Mouse (Mus musculus) lung, adult 18-20 months (tissue): Measurements from ENCODE around the gene Bean1.
"Not testable (repeated sequence)": the region's sequence is repeated elsewhere in the genome, so short reads cannot be mapped to it uniquely, and the experiment has no call there.

Source experiments
- DNase-seq, 2 experiments: peaks; one replicate each; pipeline ENCODE4 v3.0.0; 2022; ENCODE audit warnings: mixed read lengths in 2 of 2

Gene Bean1

GRCm38 (mm10) chr8:104247054-104247907, 77.0 kb downstream of the Bean1 start:
- DNase-seq: peak; percentile 62 to 67

DNA sequence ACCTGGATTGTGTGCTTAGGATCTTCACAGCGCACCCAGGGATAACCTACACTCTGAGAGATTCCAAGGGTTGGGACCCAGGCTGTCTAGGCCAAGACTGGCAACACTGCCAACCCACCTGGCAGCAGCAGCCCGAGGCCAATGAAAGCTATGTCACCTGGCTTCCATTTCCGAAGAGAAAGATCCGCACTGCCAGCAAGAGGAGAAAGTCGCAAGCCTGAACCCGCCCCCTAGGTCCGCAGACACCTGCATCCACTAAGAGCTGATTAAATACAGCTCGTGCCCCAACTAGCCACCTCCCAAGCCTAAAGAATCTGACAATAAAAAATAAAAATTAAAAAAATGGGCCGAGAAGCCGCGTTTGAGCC, 77.7 kb downstream of the Bean1 start:
- peak; percentile 18 to 19 for DNase-seq

DNA sequence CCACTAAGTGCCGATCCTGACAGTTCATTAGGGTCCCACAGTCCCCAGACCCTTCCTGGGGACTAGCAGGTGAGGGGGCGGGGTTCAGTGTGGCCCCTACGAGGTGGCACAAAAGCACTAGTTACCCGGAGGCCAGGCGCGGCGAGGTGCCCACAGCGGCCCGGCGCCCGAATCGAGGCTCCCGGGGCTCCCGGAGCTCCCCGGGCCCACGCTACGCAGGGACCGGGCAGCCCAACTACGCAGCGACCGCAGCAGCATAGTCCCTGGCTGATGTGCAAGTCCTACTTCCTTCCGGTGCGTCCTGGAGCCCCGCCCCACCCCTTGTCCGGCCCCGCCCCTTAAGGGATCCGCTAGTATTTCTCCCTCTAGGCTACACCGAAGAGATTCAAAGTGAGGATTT, 78.0 kb downstream of the Bean1 start, which contains the start of gene Tk2:
Gene Tk2, minus strand, starts transcription at position 283 of the 400 bp plus-strand sequence.
- DNase-seq: peak; percentile 71 to 77

- no peak for DNase-seq
Observed at GRCm38 (mm10) chr8:104249442-104249996, 79.3 kb downstream of the Bean1 start.

- DNase-seq: peak; percentile 88 to 90
Observed at GRCm38 (mm10) chr8:104250439-104251367, 80.5 kb downstream of the Bean1 start, which contains the start of gene Cklf. Gene Cklf, plus strand, starts transcription at chr8:104250861.

DNA sequence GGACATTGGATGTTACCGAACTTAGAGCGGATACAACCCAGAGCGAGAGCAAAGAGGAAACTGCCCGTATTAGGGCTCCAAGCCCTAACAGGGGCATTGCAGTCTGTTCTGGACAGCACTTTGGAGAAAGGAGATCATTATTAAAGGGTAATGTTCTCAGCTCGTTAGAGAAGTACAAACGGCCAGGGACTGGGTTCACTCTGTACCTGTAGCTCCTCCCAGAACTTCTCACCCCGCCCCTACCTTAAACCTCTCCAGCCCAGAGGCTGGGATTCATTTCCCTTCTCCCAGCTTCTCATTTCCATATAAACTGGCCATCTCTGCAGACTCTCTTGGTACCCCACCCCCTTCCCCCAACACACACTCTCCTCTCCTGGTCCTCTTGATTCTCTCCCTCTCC, 81.2 kb downstream of the Bean1 start:
- peak in 1 of 2 experiments; percentile 21 for DNase-seq

- DNase-seq: peak in 1 of 2 experiments; percentile 22
Observed at GRCm38 (mm10) chr8:104253016-104253415, 82.8 kb downstream of the Bean1 start.

DNA sequence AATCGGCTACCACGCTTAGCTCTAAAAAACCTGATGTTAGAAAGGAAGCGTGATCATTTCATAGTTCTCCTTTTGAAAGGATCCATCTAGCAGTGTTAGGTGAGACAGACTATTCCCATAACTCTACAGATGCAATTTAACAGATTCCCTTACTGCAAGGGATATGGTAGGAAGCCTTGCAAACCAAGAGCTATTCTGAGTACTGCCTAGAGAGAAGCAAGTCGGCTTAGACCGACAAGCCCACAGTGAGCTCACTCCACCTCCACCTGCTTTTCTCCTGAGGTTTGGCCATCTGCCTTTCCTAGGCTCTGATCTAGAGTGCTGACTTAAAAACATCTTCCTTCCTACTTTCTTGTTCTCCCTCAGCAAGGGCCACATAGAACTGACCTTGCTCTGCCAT, 91.6 kb downstream of the Bean1 start:
- DNase-seq: not testable (repeated sequence)

GRCm38 (mm10) chr8:104264271-104264935, 94.2 kb downstream of the Bean1 start:
- not testable (repeated sequence) for DNase-seq

GRCm38 (mm10) chr8:104268368-104268767, 98.1 kb downstream of the Bean1 start:
- DNase-seq: no peak
